Mouse (Mus musculus) hindbrain, postnatal 0 days (tissue): ENCODE measurements around the gene Srp14. TPM values are rescaled to one million over a fixed set of nuclear protein-coding genes. Genes with fewer than 3 reads are reported as not detected.

Experiments
- ATAC-seq: fragments of 200-750 bp; cut with Nextera tagmentation; 2 replicates; pipeline ENCODE4 v1.8.0; 2017; ENCODE audit warnings: mild to moderate bottlenecking, moderate TSS enrichment, moderate library complexity
- DNase-seq: peaks from one replicate; pipeline ENCODE4 v3.0.0-alpha.2; 2015; ENCODE audit warnings: low spot score
- H3K27ac ChIP-seq: fragments of 300-500 bp; sonication (generic); 2 replicates; pipeline ENCODE4 v1.5.1; 2014; ENCODE audit warnings: mild to moderate bottlenecking
- H3K27me3 ChIP-seq: fragments of 300-500 bp; sonication (generic); 2 replicates; pipeline ENCODE4 v1.6.1; 2014; ENCODE audit warnings: low read length, mixed read lengths; ENCODE audit not compliant: insufficient read depth
- H3K36me3 ChIP-seq: fragments of 300-500 bp; sonication (generic); 2 replicates; pipeline ENCODE4 v1.6.1; 2014; ENCODE audit warnings: low read length, mixed read lengths; ENCODE audit not compliant: insufficient read depth
- H3K4me1 ChIP-seq: fragments of 300-500 bp; sonication (generic); 2 replicates; pipeline ENCODE4 v1.6.1; 2014; ENCODE audit warnings: antibody characterized with exemption, low read length, mixed read lengths; ENCODE audit not compliant: insufficient read depth
- H3K4me2 ChIP-seq: fragments of 300-500 bp; sonication (generic); 2 replicates; pipeline ENCODE4 v1.6.1; 2014; ENCODE audit warnings: low read depth, mild to moderate bottlenecking, low read length, moderate library complexity, mixed read lengths
- H3K4me3 ChIP-seq: fragments of 300-500 bp; sonication (generic); 2 replicates; pipeline ENCODE4 v1.5.1; 2014; ENCODE audit warnings: low read length
- H3K9ac ChIP-seq: fragments of 300-500 bp; sonication (generic); replicated peaks from 2 replicates; pipeline ENCODE4 v1.6.1; 2014; ENCODE audit warnings: mild to moderate bottlenecking, low read length, moderate library complexity, mixed read lengths
- H3K9me3 ChIP-seq: fragments of 300-500 bp; sonication (generic); 2 replicates; pipeline ENCODE4 v1.6.1; 2016; ENCODE audit warnings: low read length, mixed read lengths
- CTCF ChIP-seq: IDR thresholded peaks from 2 replicates; pipeline ENCODE4 v1.5.1; 2016; ENCODE audit warnings: antibody characterized with exemption, control low read depth, low read depth
- WGBS: fragments of 180-500 bp; shearing (Covaris S2); extraction: QIAGEN DNeasy Blood & Tissue Kit; methylation state at CpG from one replicate; pipeline ENCODE4 v1.1.7; 2014; 5-methylcytosine and 5-hydroxymethylcytosine counted together
- polyA plus RNA-seq: library from polyadenylated mRNA; unstranded; fragments of >200 nt; fragmentation: Nextera tagmentation; extraction: Ambion mirVana; gene quantifications from 2 replicates; pipeline ENCODE4 v1.2.1, GENCODE M21; 2015
- total RNA-seq: library from RNA; depleted of rRNA; stranded (reverse); fragments of >200 nt; gene quantifications from 2 replicates; pipeline ENCODE4 v1.2.3, GENCODE M21; 2014

Srp14 gene
- total and polyA plus RNA-seq, 2 experiments from 2014 or later, result 151 to 330 TPM

GRCm38 (mm10) chr2:118500191-118500590 is 20.7 kb upstream of the Srp14 start:
- H3K4me3 ChIP-seq, result no peak overlapping the region
- no peaks in the 10 kb centered on the region for H3K9me3 ChIP-seq
- no peak overlapping the region for H3K9ac ChIP-seq
- no peaks in the 10 kb centered on the region for H3K4me1 ChIP-seq
- no peak overlapping the region for H3K4me2 ChIP-seq
- 89% methylated on average over 2 of the region's 2 CpGs for WGBS
- ATAC-seq (no peak), DNase-seq (no peak)
- no peaks in the 10 kb centered on the region for H3K27me3 ChIP-seq
- no peak overlapping the region for H3K27ac ChIP-seq
- TF ChIP-seq CTCF, result no peak
- H3K36me3 ChIP-seq, result no peaks in the 10 kb centered on the region

GRCm38 (mm10) chr2:118499135-118499961 is 19.8 kb upstream of the Srp14 start:
- H3K4me2 ChIP-seq, result no peak overlapping the region
- no peak for TF ChIP-seq CTCF
- peak; percentile 49 for DNase-seq
- no peak overlapping the region for H3K4me3 ChIP-seq
- no peak overlapping the region for H3K27ac ChIP-seq
- no peak overlapping the region for H3K9ac ChIP-seq
- no peaks in the 10 kb centered on the region for H3K9me3 ChIP-seq
- no peaks in the 10 kb centered on the region for H3K36me3 ChIP-seq
- no peaks in the 10 kb centered on the region for H3K27me3 ChIP-seq
- no peaks in the 10 kb centered on the region for H3K4me1 ChIP-seq
- peak; percentile 58; the same call in 1 of the 2 replicates for ATAC-seq
- WGBS, result 32% methylated on average over 20 of the region's 20 CpGs

GRCm38 (mm10) chr2:118498476-118498875 is 19.0 kb upstream of the Srp14 start:
- no peak for TF ChIP-seq CTCF
- WGBS, result 80% methylated on average over 6 of the region's 6 CpGs

GRCm38 (mm10) chr2:118497890-118498289 is 18.4 kb upstream of the Srp14 start:
- no peak overlapping the region for H3K4me3 ChIP-seq
- no peaks in the 10 kb centered on the region for H3K9me3 ChIP-seq
- no peak overlapping the region for H3K4me2 ChIP-seq
- 80% methylated on average over 5 of the region's 5 CpGs for WGBS
- ATAC-seq (no peak), DNase-seq (no peak)
- no peaks in the 10 kb centered on the region for H3K36me3 ChIP-seq
- H3K4me1 ChIP-seq, result no peaks in the 10 kb centered on the region
- TF ChIP-seq CTCF, result no peak
- no peak overlapping the region for H3K27ac ChIP-seq
- no peak overlapping the region for H3K9ac ChIP-seq
- H3K27me3 ChIP-seq, result no peaks in the 10 kb centered on the region

More at GRCm38 (mm10) chr2:118498476-118498875, 19.0 kb upstream of the Srp14 start:
- Histone ChIP-seq H3K36me3 (no peaks in the 10 kb centered on the region), H3K9me3 (no peaks in the 10 kb centered on the region), H3K4me2 (no peak overlapping the region), H3K4me1 (no peaks in the 10 kb centered on the region), H3K27ac (no peak overlapping the region), H3K9ac (no peak overlapping the region), H3K27me3 (no peaks in the 10 kb centered on the region), H3K4me3 (no peak overlapping the region)
- DNase-seq (no peak), ATAC-seq (0 out of 2 replicates have a peak, but pooled peaks have one; percentile 27)

- H3K4me3 ChIP-seq, result no peak overlapping the region
- DNase-seq (no peak), ATAC-seq (no peak)
- no peaks in the 10 kb centered on the region for H3K36me3 ChIP-seq
- 72% methylated on average over 9 of the region's 9 CpGs for WGBS
- no peak overlapping the region for H3K9ac ChIP-seq
- no peaks in the 10 kb centered on the region for H3K9me3 ChIP-seq
- no peak for TF ChIP-seq CTCF
- H3K27me3 ChIP-seq, result no peaks in the 10 kb centered on the region
- H3K4me1 ChIP-seq, result no peaks in the 10 kb centered on the region
- no peak overlapping the region for H3K4me2 ChIP-seq
- H3K27ac ChIP-seq, result no peak overlapping the region
Observed at GRCm38 (mm10) chr2:118495024-118495423, 15.5 kb upstream of the Srp14 start.

GRCm38 (mm10) chr2:118491741-118492395 is 12.4 kb upstream of the Srp14 start:
- no peak for ATAC-seq
- no peak for DNase-seq
- H3K4me2 ChIP-seq, result no peak overlapping the region

More at GRCm38 (mm10) chr2:118491741-118492395, 12.4 kb upstream of the Srp14 start:
- Histone ChIP-seq H3K36me3 (no peaks in the 10 kb centered on the region), H3K4me3 (no peak overlapping the region), H3K9ac (no peak overlapping the region), H3K27ac (no peak overlapping the region), H3K27me3 (no peaks in the 10 kb centered on the region), H3K4me1 (no peaks in the 10 kb centered on the region), H3K9me3 (no peaks in the 10 kb centered on the region)
- TF ChIP-seq CTCF, result no peak
- WGBS, result 86% methylated on average over 4 of the region's 4 CpGs
